Mouse (Mus musculus): ENCODE data around the gene Ick. TPM values are rescaled to one million over a fixed set of nuclear protein-coding genes. Genes with fewer than 3 reads are reported as not detected.

The Ick gene
- polyA plus RNA-seq, 1 experiment = 8.6 TPM

- Histone ChIP-seq H3ac (ENCODE audit: control insufficient read depth, insufficient read length) (no peak overlapping the region), H3K79me2 (ENCODE audit: control insufficient read depth, insufficient read depth) (no peaks in the 10 kb centered on the region), H3K4me3 (no peak overlapping the region), H3K4me2 (ENCODE audit: low read depth) (no peak overlapping the region), H3K27me3 (ENCODE audit: control insufficient read depth, insufficient read depth, insufficient read length) (no peaks in the 10 kb centered on the region), H3K36me3 (ENCODE audit: control insufficient read depth, insufficient read depth) (peaks cover 13% of the 10 kb centered on the region)
- TF ChIP-seq POLR2AphosphoS2 (IDR thresholded peaks at IDR 0.05; ENCODE audit: insufficient read length, low read depth) = no peak
- no peak for TF ChIP-seq TCF12 (IDR thresholded peaks at IDR 0.05; ENCODE audit: insufficient read depth, poor library complexity, severe bottlenecking)
These were observed 30.8 kb upstream of the Ick start for GRCm38 (mm10) chr9:78078240-78078639.

- H3ac ChIP-seq (ENCODE audit: control insufficient read depth, insufficient read length) = no peak overlapping the region
- H3K36me3 ChIP-seq (ENCODE audit: control insufficient read depth, insufficient read depth) = peaks cover 34% of the 10 kb centered on the region
- H3K4me3 ChIP-seq = no peak overlapping the region
- no peaks in the 10 kb centered on the region for H3K27me3 ChIP-seq (ENCODE audit: control insufficient read depth, insufficient read depth, insufficient read length)
- no peaks in the 10 kb centered on the region for H3K79me2 ChIP-seq (ENCODE audit: control insufficient read depth, insufficient read depth)
- H3K4me2 ChIP-seq (ENCODE audit: low read depth) = no peak overlapping the region
- TF ChIP-seq SRF (IDR thresholded peaks at IDR 0.05; ENCODE audit: control insufficient read depth, insufficient read length, low read depth) = no peak
- no peak for TF ChIP-seq REST (IDR thresholded peaks at IDR 0.05; ENCODE audit: insufficient read depth, insufficient read length)
- TF ChIP-seq POLR2A (IDR thresholded peaks at IDR 0.05; ENCODE audit: insufficient read length, low read depth) = no peak
- no peak for TF ChIP-seq USF1 (IDR thresholded peaks at IDR 0.05; ENCODE audit: low read depth)
- TF ChIP-seq MYOD1 (IDR thresholded peaks at IDR 0.05; ENCODE audit: control insufficient read depth in 1 of 3, insufficient read length in 2 of 3, low read depth in 2 of 3) = no peak
- TF ChIP-seq MYOG (IDR thresholded peaks at IDR 0.05; ENCODE audit: control insufficient read depth in 1 of 3, insufficient read depth in 1 of 3, insufficient read length in 2 of 3, low read depth in 2 of 3) = no peak
- no peak for TF ChIP-seq CEBPB (IDR thresholded peaks at IDR 0.05; ENCODE audit: insufficient read depth, poor library complexity, severe bottlenecking)
- no peak for TF ChIP-seq TCF3 (IDR thresholded peaks at IDR 0.05; ENCODE audit: insufficient read length, low read depth)
- TF ChIP-seq TCF12 (IDR thresholded peaks at IDR 0.05; ENCODE audit: insufficient read depth, poor library complexity, severe bottlenecking) = no peak
- no peak for TF ChIP-seq MAX (IDR thresholded peaks at IDR 0.05; ENCODE audit: low read depth)
- TF ChIP-seq E2F4 (IDR thresholded peaks at IDR 0.05; ENCODE audit: insufficient read depth) = no peak
- no peak for TF ChIP-seq POLR2AphosphoS2 (IDR thresholded peaks at IDR 0.05; ENCODE audit: insufficient read length, low read depth)
These were observed 27.2 kb upstream of the Ick start for GRCm38 (mm10) chr9:78081835-78082234.

GRCm38 (mm10) chr9:78084341-78084740, 24.7 kb upstream of the Ick start:
- Histone ChIP-seq H3K27me3 (ENCODE audit: control insufficient read depth, insufficient read depth, insufficient read length) (no peaks in the 10 kb centered on the region), H3K36me3 (ENCODE audit: control insufficient read depth, insufficient read depth) (peaks cover 40% of the 10 kb centered on the region), H3K4me3 (no peak overlapping the region), H3K79me2 (ENCODE audit: control insufficient read depth, insufficient read depth) (no peaks in the 10 kb centered on the region), H3ac (ENCODE audit: control insufficient read depth, insufficient read length) (no peak overlapping the region), H3K4me2 (ENCODE audit: low read depth) (no peak overlapping the region)
- TF ChIP-seq TCF3 (IDR thresholded peaks at IDR 0.05; ENCODE audit: insufficient read length, low read depth) (no peak), TCF12 (IDR thresholded peaks at IDR 0.05; ENCODE audit: insufficient read depth, poor library complexity, severe bottlenecking) (no peak), USF1 (IDR thresholded peaks at IDR 0.05; ENCODE audit: low read depth) (no peak), E2F4 (IDR thresholded peaks at IDR 0.05; ENCODE audit: insufficient read depth) (no peak), REST (IDR thresholded peaks at IDR 0.05; ENCODE audit: insufficient read depth, insufficient read length) (no peak), POLR2A (IDR thresholded peaks at IDR 0.05; ENCODE audit: insufficient read length, low read depth) (no peak), SRF (IDR thresholded peaks at IDR 0.05; ENCODE audit: control insufficient read depth, insufficient read length, low read depth) (no peak), POLR2AphosphoS2 (IDR thresholded peaks at IDR 0.05; ENCODE audit: insufficient read length, low read depth) (no peak), MYOG (IDR thresholded peaks at IDR 0.05; ENCODE audit: control insufficient read depth in 1 of 3, insufficient read depth in 1 of 3, insufficient read length in 2 of 3, low read depth in 2 of 3) (no peak), MYOD1 (IDR thresholded peaks at IDR 0.05; ENCODE audit: control insufficient read depth in 1 of 3, insufficient read length in 2 of 3, low read depth in 2 of 3) (no peak), CEBPB (IDR thresholded peaks at IDR 0.05; ENCODE audit: insufficient read depth, poor library complexity, severe bottlenecking) (no peak), MAX (IDR thresholded peaks at IDR 0.05; ENCODE audit: low read depth) (no peak)

GRCm38 (mm10) chr9:78085722-78086287, 23.2 kb upstream of the Ick start:
- H3K4me3 ChIP-seq = no peak overlapping the region
- no peaks in the 10 kb centered on the region for H3K27me3 ChIP-seq (ENCODE audit: control insufficient read depth, insufficient read depth, insufficient read length)
- peaks cover 41% of the 10 kb centered on the region for H3K36me3 ChIP-seq (ENCODE audit: control insufficient read depth, insufficient read depth)
- no peak overlapping the region for H3K4me2 ChIP-seq (ENCODE audit: low read depth)
- no peaks in the 10 kb centered on the region for H3K79me2 ChIP-seq (ENCODE audit: control insufficient read depth, insufficient read depth)
- H3ac ChIP-seq (ENCODE audit: control insufficient read depth, insufficient read length) = no peak overlapping the region
- TF ChIP-seq POLR2AphosphoS2 (IDR thresholded peaks at IDR 0.05; ENCODE audit: insufficient read length, low read depth) (no peak), REST (IDR thresholded peaks at IDR 0.05; ENCODE audit: insufficient read depth, insufficient read length) (no peak), E2F4 (IDR thresholded peaks at IDR 0.05; ENCODE audit: insufficient read depth) (no peak), POLR2A (IDR thresholded peaks at IDR 0.05; ENCODE audit: insufficient read length, low read depth) (no peak), MAX (IDR thresholded peaks at IDR 0.05; ENCODE audit: low read depth) (no peak), SRF (IDR thresholded peaks at IDR 0.05; ENCODE audit: control insufficient read depth, insufficient read length, low read depth) (no peak), USF1 (IDR thresholded peaks at IDR 0.05; ENCODE audit: low read depth) (no peak), CEBPB (IDR thresholded peaks at IDR 0.05; ENCODE audit: insufficient read depth, poor library complexity, severe bottlenecking) (no peak), TCF3 (IDR thresholded peaks at IDR 0.05; ENCODE audit: insufficient read length, low read depth) (no peak), TCF12 (IDR thresholded peaks at IDR 0.05; ENCODE audit: insufficient read depth, poor library complexity, severe bottlenecking) (no peak), MYOG (IDR thresholded peaks at IDR 0.05; ENCODE audit: control insufficient read depth in 1 of 3, insufficient read depth in 1 of 3, insufficient read length in 2 of 3, low read depth in 2 of 3) (no peak), MYOD1 (IDR thresholded peaks at IDR 0.05; ENCODE audit: control insufficient read depth in 1 of 3, insufficient read length in 2 of 3, low read depth in 2 of 3) (no peak)

GRCm38 (mm10) chr9:78087751-78088150, 21.2 kb upstream of the Ick start:
- H3ac ChIP-seq (ENCODE audit: control insufficient read depth, insufficient read length) = no peak overlapping the region
- no peak for TF ChIP-seq POLR2AphosphoS2 (IDR thresholded peaks at IDR 0.05; ENCODE audit: insufficient read length, low read depth)
- no peak for TF ChIP-seq E2F4 (IDR thresholded peaks at IDR 0.05; ENCODE audit: insufficient read depth)
- no peak for TF ChIP-seq CEBPB (IDR thresholded peaks at IDR 0.05; ENCODE audit: insufficient read depth, poor library complexity, severe bottlenecking)
- TF ChIP-seq USF1 (IDR thresholded peaks at IDR 0.05; ENCODE audit: low read depth) = no peak
- TF ChIP-seq MYOG (IDR thresholded peaks at IDR 0.05; ENCODE audit: control insufficient read depth in 1 of 3, insufficient read depth in 1 of 3, insufficient read length in 2 of 3, low read depth in 2 of 3) = no peak
- no peak for TF ChIP-seq TCF3 (IDR thresholded peaks at IDR 0.05; ENCODE audit: insufficient read length, low read depth)
- TF ChIP-seq MYOD1 (IDR thresholded peaks at IDR 0.05; ENCODE audit: control insufficient read depth in 1 of 3, insufficient read length in 2 of 3, low read depth in 2 of 3) = no peak
- no peak for TF ChIP-seq REST (IDR thresholded peaks at IDR 0.05; ENCODE audit: insufficient read depth, insufficient read length)
- no peak for TF ChIP-seq TCF12 (IDR thresholded peaks at IDR 0.05; ENCODE audit: insufficient read depth, poor library complexity, severe bottlenecking)
- TF ChIP-seq SRF (IDR thresholded peaks at IDR 0.05; ENCODE audit: control insufficient read depth, insufficient read length, low read depth) = no peak
- TF ChIP-seq MAX (IDR thresholded peaks at IDR 0.05; ENCODE audit: low read depth) = no peak
- TF ChIP-seq POLR2A (IDR thresholded peaks at IDR 0.05; ENCODE audit: insufficient read length, low read depth) = no peak
- no peak overlapping the region for H3K4me2 ChIP-seq (ENCODE audit: low read depth)
- H3K27me3 ChIP-seq (ENCODE audit: control insufficient read depth, insufficient read depth, insufficient read length) = no peaks in the 10 kb centered on the region
- H3K4me3 ChIP-seq = no peak overlapping the region
- peaks cover 39% of the 10 kb centered on the region for H3K36me3 ChIP-seq (ENCODE audit: control insufficient read depth, insufficient read depth)
- no peaks in the 10 kb centered on the region for H3K79me2 ChIP-seq (ENCODE audit: control insufficient read depth, insufficient read depth)

Measured in myocyte (in vitro differentiated cells).